Mouse (Mus musculus): ENCODE measurements around the gene Cplx2.

GRCm38 (mm10) chr13:54371387-54372330 lies 510 bp downstream of the Cplx2 start:
- TF ChIP-seq CTCF (IDR thresholded peaks at IDR 0.05; ENCODE audit: control insufficient read depth, insufficient read depth, low read length) (no peak), POLR2A (IDR thresholded peaks at IDR 0.05; ENCODE audit: borderline replicate concordance, control insufficient read depth, low read depth, low read length) (peak; percentile 10; the same call in 1 of the 2 replicates)

Measured in bone marrow, adult 2 months (tissue).